Mouse (Mus musculus) ES-Bruce4 (cell line): ENCODE data around the gene Spsb1. TPM values are rescaled to one million over a fixed set of nuclear protein-coding genes. Genes with fewer than 3 reads are reported as not detected.

Source experiments
- H3K27ac ChIP-seq: 2 replicates; pipeline ENCODE4 v1.5.1; 2012; ENCODE audit warnings: low read length, inconsistent platforms; ENCODE audit not compliant: insufficient read depth
- H3K27me3 ChIP-seq: 2 replicates; pipeline ENCODE4 v1.6.1; 2012; ENCODE audit warnings: mild to moderate bottlenecking, low read length, inconsistent platforms; ENCODE audit not compliant: control insufficient read depth, poor library complexity, insufficient read depth, severe bottlenecking
- H3K36me3 ChIP-seq: 2 replicates; pipeline ENCODE4 v1.6.1; 2012; ENCODE audit warnings: inconsistent platforms, mild to moderate bottlenecking, low read length, moderate library complexity; ENCODE audit not compliant: control insufficient read depth, poor library complexity, insufficient read depth, severe bottlenecking
- H3K4me1 ChIP-seq: one replicate; pipeline ENCODE4 v1.8.1; 2011; ENCODE audit warnings: low read length; ENCODE audit not compliant: control insufficient read depth, insufficient read depth
- H3K4me3 ChIP-seq: 2 replicates; pipeline ENCODE4 v1.5.1; 2011; ENCODE audit warnings: low read depth, mild to moderate bottlenecking, low read length
- H3K9ac ChIP-seq: 2 replicates; pipeline ENCODE4 v1.6.1; 2012; ENCODE audit warnings: low read depth, mild to moderate bottlenecking, inconsistent platforms; ENCODE audit not compliant: poor library complexity, severe bottlenecking
- H3K9me3 ChIP-seq: replicated peaks from 2 replicates; pipeline ENCODE4 v1.6.1; 2012; ENCODE audit warnings: mild to moderate bottlenecking, low read length, inconsistent platforms; ENCODE audit not compliant: control insufficient read depth, poor library complexity, insufficient read depth, severe bottlenecking
- CTCF ChIP-seq: IDR thresholded peaks from one replicate; pipeline ENCODE4 v1.8.1; 2011; ENCODE audit warnings: low read depth, low read length
- EP300 ChIP-seq: IDR thresholded peaks from 2 replicates; pipeline ENCODE4 v1.6.1; 2011; ENCODE audit warnings: low read depth, low read length; ENCODE audit not compliant: insufficient read depth
- POLR2A ChIP-seq: IDR thresholded peaks from one replicate; pipeline ENCODE4 v1.8.1; 2011; ENCODE audit warnings: low read length; ENCODE audit not compliant: insufficient read depth
- polyA plus RNA-seq: library from polyadenylated mRNA; stranded (reverse); fragments of >200 nt; gene quantifications from 2 replicates; pipeline ENCODE4 v1.2.4, GENCODE M21; 2011; ENCODE audit warnings: low read depth; ENCODE audit not compliant: missing spikeins, insufficient read depth, insufficient read length

The Spsb1 gene
- polyA plus RNA-seq, 1 experiment: 28.1 TPM

DNA sequence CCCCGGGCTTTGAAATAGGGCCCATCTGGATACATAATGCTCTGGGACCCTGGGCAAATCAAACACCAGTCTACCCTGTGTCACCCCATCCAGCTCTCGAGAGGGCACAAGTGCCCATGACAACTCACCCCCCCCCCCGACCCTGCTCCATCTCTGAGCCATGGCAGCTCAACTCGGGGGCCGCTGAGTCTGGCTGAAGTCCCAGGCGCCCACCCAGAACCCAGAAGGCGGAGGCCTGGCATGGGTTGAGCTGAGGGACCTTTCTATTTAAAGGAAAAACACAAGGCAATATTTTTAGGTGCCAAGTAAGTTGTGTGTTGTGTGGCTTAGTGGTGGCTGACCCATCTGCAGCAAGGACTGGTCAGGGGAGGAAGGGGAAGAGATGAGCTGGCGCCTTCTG is 9.4 kb upstream of the Spsb1 start:
- no peaks in the 10 kb centered on the region for H3K9me3 ChIP-seq
- no peak overlapping the region for H3K9ac ChIP-seq
- TF ChIP-seq EP300: no peak
- no peak for TF ChIP-seq POLR2A
- TF ChIP-seq CTCF: no peak
- H3K4me3 ChIP-seq: no peak overlapping the region
- H3K27me3 ChIP-seq: no peaks in the 10 kb centered on the region
- H3K36me3 ChIP-seq: no peaks in the 10 kb centered on the region
- H3K27ac ChIP-seq: no peak overlapping the region
- no peaks in the 10 kb centered on the region for H3K4me1 ChIP-seq

DNA sequence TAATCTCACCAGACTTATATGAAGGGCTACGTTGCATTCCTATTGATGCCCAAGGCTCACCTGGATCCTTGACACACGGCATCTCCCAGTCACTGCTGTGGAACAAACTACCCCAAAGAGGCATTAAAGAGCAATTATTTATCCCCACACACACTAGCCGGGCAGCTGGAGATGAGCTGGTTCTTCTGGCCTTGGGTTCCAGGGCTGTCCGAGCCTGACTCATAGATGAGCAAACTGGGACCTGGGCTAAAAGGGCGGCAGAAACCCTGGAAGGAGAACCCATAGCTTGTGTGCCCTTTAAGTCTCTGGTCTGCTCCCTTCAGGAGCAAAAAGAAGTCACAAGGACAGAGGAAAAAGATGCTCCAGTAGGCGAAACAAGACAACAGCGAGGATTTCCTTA is 5.5 kb upstream of the Spsb1 start:
- Histone ChIP-seq H3K4me1 (peaks cover 1% of the 10 kb centered on the region), H3K27ac (no peak overlapping the region), H3K4me3 (peak overlapping the region; percentile 25), H3K27me3 (no peaks in the 10 kb centered on the region), H3K9me3 (no peaks in the 10 kb centered on the region), H3K36me3 (no peaks in the 10 kb centered on the region), H3K9ac (no peak overlapping the region)
- TF ChIP-seq CTCF: no peak
- TF ChIP-seq POLR2A: no peak

DNA sequence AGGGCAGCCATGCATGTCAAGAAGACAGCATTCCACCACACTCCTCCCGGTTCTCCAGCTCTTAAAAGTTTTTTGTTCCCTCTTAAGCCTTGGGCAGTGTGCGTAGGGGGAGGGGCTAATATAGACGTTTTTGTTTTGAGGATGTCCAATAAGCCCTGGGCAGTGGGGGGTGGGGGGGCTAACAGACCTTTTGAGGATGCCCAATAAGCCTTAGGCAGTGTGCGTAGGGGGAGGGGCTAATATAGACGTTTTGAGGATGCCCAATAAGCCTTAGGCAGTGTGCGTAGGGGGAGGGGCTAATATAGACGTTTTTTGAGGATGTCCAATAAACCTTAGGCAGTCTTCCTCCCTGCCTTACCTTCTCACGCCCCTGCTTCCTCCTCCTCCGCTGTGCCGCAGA is 5.0 kb upstream of the Spsb1 start:
- no peaks in the 10 kb centered on the region for H3K36me3 ChIP-seq
- no peak overlapping the region for H3K9ac ChIP-seq
- H3K27ac ChIP-seq: no peak overlapping the region
- H3K4me3 ChIP-seq: peak overlapping the region; percentile 27
- TF ChIP-seq CTCF: no peak
- TF ChIP-seq POLR2A: no peak
- TF ChIP-seq EP300: no peak
- no peaks in the 10 kb centered on the region for H3K9me3 ChIP-seq
- peaks cover 1% of the 10 kb centered on the region for H3K4me1 ChIP-seq
- H3K27me3 ChIP-seq: no peaks in the 10 kb centered on the region

DNA sequence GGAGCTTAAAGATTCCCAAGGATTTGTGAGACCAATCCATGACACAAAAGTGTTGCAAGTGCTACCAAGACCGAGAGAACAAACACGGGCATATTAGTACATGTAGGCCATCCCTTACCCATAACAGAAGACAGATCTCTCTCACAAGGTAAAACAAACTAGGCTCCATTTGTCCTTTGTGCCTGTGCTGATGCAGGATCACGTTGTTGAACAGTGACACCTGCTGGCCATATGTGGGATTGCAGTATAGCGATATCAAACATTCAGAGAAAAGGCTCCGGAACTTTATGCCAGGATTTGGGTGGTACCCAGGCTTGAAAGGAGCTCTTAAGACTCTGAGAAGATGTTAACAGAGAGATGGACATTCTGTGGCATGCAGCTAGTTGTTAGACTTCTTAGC is 3.7 kb upstream of the Spsb1 start:
- H3K9me3 ChIP-seq: no peaks in the 10 kb centered on the region
- H3K36me3 ChIP-seq: no peaks in the 10 kb centered on the region
- H3K9ac ChIP-seq: peak overlapping the region; percentile 41; the same call in 1 of the 2 replicates
- H3K27ac ChIP-seq: no peak overlapping the region
- H3K27me3 ChIP-seq: no peaks in the 10 kb centered on the region
- H3K4me1 ChIP-seq: peaks cover 1% of the 10 kb centered on the region
- no peak overlapping the region for H3K4me3 ChIP-seq
- TF ChIP-seq CTCF (peak; percentile 22), POLR2A (no peak)

DNA sequence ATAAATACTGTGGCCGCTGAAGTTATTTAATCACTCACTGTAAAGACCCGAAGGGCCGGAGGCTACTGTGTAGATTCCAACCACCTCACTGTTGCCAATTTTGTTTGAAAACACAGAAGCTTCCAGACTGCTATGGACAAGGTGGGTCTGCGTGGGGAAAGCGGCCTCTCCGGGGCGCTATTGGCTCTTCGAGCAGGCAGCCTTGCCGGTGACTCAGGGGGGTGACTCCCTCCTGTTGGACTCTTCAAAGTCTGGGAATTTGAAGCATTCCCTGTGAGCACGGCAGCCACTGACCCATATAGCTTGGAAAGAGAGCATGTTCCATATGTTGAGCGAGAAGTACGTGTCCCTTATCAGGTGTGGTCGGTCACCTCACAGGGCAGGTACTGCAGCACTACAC is 1.2 kb upstream of the Spsb1 start:
- Histone ChIP-seq H3K4me1 (peaks cover 1% of the 10 kb centered on the region), H3K4me3 (no peak overlapping the region), H3K27ac (no peak overlapping the region), H3K9me3 (no peaks in the 10 kb centered on the region), H3K36me3 (no peaks in the 10 kb centered on the region), H3K9ac (no peak overlapping the region), H3K27me3 (no peaks in the 10 kb centered on the region)
- no peak for TF ChIP-seq EP300
- no peak for TF ChIP-seq CTCF
- TF ChIP-seq POLR2A: no peak

GRCm38 (mm10) chr4:149955631-149956030 is 788 bp upstream of the Spsb1 start:
- Histone ChIP-seq H3K9me3 (no peaks in the 10 kb centered on the region), H3K4me3 (peak overlapping the region; percentile 67; the same call in 1 of the 2 replicates), H3K9ac (peak overlapping the region; percentile 16; the same call in 1 of the 2 replicates), H3K27me3 (no peaks in the 10 kb centered on the region), H3K4me1 (peaks cover 1% of the 10 kb centered on the region), H3K36me3 (no peaks in the 10 kb centered on the region), H3K27ac (no peak overlapping the region)
- no peak for TF ChIP-seq CTCF
- TF ChIP-seq EP300: no peak
- no peak for TF ChIP-seq POLR2A
